Mouse (Mus musculus): ENCODE data around the gene A630001G21Rik.

The A630001G21Rik gene

GRCm38 (mm10) chr1:85735463-85736123, 42.9 kb downstream of the A630001G21Rik start:
- DNase-seq (ENCODE audit: low read depth, low spot score), result peak; percentile 43

DNA sequence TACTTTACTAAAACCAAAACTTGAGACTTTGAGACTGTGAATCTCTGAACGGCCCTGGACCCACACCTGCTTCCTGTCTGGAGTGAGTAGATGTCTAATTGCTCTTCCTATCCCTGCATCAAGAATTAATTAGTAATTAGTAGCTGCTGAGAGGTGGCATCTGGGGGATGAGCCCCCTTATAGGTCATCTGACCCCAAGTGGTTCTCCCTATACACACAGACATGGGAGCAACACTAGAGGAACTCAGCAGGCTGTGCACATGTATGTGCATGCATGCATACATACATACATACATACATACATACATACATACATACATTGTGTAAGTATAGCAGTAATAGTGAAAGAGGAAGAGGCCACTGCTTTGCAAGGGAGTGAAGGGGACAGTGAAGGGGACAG, 43.9 kb downstream of the A630001G21Rik start:
- DNase-seq (ENCODE audit: low read depth, low spot score), result no peak

GRCm38 (mm10) chr1:85732581-85732980, 45.9 kb downstream of the A630001G21Rik start:
- no peak for DNase-seq (ENCODE audit: low read depth, low spot score)

DNA sequence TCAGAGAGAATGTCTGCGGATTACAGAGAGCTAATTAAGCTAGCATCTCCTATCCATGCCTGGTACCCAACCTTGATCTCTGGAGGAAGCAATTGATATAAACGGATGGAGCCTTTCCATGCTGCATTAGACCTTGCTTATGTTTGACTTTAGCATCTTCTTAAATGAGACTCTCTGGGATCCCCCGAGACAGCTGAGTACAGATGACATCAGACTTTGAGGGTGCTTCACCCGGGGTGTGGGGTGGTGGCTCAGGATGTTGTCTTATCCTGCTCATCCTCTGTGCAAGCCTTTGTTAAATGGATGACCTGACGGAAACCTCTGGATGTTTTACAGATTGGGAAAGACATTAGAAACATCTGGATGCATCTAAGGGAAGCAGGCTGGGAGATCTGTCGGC, 48.0 kb downstream of the A630001G21Rik start:
- no peak for DNase-seq (ENCODE audit: low read depth, low spot score)

DNA sequence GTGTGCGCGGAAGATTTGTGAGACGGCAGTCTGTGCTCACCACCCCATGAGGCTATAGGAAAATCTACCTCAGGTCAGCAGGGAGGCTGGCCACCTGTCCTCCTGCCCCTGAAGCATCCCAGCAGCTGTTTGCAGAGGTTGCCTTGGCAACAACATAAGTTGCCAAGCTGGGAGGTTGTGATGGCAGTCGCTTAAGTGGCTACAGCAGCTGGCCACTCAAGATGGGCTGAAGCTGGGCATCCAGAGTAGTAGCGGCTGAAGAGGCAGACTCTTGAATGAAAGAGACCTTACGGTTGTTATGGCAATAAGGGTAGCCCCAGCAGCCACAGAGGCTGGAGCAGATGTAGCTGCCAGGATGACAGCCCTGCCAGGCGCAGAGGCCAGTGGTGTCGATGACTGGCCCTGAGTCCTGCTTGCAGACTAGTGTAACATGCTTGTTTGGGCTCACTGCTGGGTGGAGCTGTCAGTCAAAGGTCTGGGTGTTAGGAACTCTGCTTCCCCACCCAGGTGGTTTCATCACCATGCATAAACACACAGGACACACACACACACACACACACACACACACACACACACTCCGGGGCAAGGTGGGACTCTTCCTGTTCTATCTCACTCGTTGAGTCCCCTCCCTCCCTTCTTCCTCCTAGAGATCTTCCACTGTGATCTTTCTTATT, 58.1 kb downstream of the A630001G21Rik start:
- DNase-seq (ENCODE audit: low read depth, low spot score), result no peak

GRCm38 (mm10) chr1:85719049-85719448, 59.4 kb downstream of the A630001G21Rik start:
- no peak for DNase-seq (ENCODE audit: low read depth, low spot score)

DNA sequence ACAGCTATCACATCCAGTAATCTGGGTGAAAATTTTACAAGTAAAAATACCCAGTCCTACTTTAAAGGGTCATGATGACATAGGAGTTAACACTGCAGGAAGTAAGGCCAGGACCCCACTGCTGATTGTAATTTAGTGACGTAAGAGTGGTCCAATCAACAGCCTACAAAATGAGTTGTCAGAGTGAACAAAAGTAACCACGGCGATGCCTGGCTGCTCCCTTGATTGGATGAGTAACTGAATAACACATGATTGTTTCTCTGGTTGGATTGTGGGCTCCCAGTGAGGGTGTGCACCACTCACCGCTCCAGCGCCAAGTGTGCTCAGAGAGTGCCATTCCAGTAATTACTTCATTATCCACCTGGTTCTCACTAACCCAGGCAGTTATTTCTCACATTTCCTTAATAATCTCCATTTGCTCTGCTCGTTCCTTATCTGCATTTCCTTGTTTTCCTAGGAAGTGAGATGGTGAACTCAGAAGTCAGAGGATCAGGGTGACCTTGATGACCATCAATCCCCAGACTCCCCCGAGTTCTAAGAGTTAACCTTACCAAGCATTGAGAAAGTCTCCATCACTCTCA, 61.9 kb downstream of the A630001G21Rik start:
- DNase-seq (ENCODE audit: low read depth, low spot score), result no peak

DNA sequence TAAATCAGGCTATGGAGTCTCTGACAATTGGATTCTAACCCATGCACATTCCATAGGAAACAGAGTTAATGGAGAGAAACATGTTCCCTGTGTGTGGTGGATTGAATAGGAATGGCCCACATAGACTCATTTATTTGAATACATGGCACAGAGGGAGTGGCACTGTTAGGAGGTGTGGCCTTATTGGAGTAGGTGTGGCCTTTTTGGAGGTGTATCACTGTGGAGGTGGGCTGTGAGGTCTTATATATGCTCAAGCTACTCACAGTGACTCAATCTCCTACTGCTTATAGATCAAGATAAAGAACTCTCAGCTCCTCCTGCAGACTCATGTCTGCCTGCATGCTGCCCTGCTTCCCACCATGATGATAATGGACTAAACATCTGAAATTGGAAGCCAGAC, 63.9 kb downstream of the A630001G21Rik start:
- DNase-seq (ENCODE audit: low read depth, low spot score), result no peak

GRCm38 (mm10) chr1:85706754-85707153, 71.7 kb downstream of the A630001G21Rik start:
- DNase-seq (ENCODE audit: low read depth, low spot score), result no peak

GRCm38 (mm10) chr1:85705552-85705951, 72.9 kb downstream of the A630001G21Rik start:
- DNase-seq (ENCODE audit: low read depth, low spot score), result no peak

GRCm38 (mm10) chr1:85703245-85704186, 74.9 kb downstream of the A630001G21Rik start:
- DNase-seq (ENCODE audit: low read depth, low spot score), result peak; percentile 73

- DNase-seq (ENCODE audit: low read depth, low spot score), result no peak
Measured at GRCm38 (mm10) chr1:85702531-85702930, 75.9 kb downstream of the A630001G21Rik start.

DNA sequence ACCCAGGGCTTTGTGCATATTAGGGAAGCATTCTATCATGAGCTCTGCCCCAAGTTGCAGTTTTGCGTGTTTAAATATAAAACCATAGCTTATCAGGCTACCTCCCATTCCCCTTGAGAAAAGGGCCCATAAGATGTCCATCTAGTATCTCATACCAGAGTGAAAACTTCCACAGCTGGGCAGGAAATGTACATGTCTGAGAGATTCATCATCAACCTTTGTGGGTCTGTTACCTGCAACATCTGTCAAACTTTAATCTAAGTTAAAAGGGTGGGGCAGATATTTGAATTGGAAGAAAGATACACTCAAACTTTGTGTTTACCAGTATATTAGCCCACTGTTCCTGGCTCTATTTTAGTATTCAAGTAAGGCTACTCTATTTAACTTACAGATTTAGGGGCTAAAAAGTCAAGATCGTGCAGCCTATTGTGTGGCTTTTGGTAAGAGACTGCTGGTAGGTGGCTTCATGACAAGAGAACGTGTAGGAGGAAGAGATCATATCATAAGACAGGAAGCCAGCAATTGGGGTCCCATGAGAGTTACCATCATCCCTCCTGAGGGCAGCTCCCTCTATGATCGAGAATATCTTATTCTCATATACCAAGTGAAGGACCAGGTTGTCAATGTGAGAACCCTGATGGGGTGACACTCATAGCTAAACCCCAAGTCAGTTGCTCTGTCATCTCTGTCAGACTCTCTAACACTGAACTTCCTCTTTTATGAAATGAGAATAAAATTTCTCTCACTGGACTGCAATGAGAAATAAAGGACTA, 80.5 kb downstream of the A630001G21Rik start:
- DNase-seq (ENCODE audit: low read depth, low spot score), result no peak

DNA sequence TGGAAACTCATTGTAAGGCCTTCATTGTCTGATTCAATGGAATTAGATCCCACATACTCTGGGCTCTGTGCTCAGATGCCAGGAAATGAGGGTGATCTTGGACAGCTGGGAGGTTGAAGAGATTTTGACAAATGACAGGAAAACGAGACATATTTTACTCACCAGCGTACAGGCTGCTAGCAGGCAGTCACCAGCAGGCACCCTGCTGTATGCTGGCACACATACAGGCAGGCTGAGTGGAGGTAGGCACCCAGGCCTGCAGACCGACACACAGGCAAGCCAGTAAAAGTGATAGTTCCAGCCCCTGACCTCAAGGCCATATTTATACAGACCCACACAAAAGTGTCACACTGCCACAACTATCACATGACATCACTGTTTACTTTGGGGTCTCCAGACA, 82.8 kb downstream of the A630001G21Rik start:
- no peak for DNase-seq (ENCODE audit: low read depth, low spot score)

GRCm38 (mm10) chr1:85693280-85693679, 85.2 kb downstream of the A630001G21Rik start:
- DNase-seq (ENCODE audit: low read depth, low spot score), result no peak

GRCm38 (mm10) chr1:85692281-85692680, 86.2 kb downstream of the A630001G21Rik start:
- DNase-seq (ENCODE audit: low read depth, low spot score), result no peak

- no peak for DNase-seq (ENCODE audit: low read depth, low spot score)
Measured at GRCm38 (mm10) chr1:85690544-85690943, 87.9 kb downstream of the A630001G21Rik start.

DNA sequence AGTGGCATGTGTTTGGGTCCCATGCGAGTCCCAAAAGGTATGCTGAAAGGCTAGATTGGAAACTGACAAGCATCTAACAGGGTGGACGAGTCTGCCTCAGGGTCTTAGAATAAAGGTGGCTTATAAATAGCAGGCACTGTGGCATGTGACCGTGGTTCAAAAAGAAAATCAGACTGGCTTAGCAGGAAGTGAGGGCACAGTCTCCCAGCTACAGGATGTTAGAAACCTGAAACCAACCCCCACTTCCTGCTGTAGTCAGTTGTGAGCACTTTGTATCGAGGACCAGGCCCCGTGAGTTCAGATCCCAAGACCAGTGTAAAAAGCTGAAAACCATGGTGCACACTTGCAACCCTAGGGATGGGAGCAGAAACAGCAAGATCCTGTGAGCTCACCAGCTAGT, 91.1 kb downstream of the A630001G21Rik start:
- DNase-seq (ENCODE audit: low read depth, low spot score), result no peak

- DNase-seq (ENCODE audit: low read depth, low spot score), result no peak
Measured at GRCm38 (mm10) chr1:85686666-85687065, 91.8 kb downstream of the A630001G21Rik start.

- DNase-seq (ENCODE audit: low read depth, low spot score), result peak; percentile 29
Measured at GRCm38 (mm10) chr1:85680226-85680625, 98.2 kb downstream of the A630001G21Rik start.
